Mouse (Mus musculus): ENCODE results near the gene Srsf10. TPM values are rescaled to one million over a fixed set of nuclear protein-coding genes. Genes with fewer than 3 reads are reported as not detected.

The Srsf10 gene
- polyA plus RNA-seq, 1 experiment from 2014 or later = 233 TPM

DNA sequence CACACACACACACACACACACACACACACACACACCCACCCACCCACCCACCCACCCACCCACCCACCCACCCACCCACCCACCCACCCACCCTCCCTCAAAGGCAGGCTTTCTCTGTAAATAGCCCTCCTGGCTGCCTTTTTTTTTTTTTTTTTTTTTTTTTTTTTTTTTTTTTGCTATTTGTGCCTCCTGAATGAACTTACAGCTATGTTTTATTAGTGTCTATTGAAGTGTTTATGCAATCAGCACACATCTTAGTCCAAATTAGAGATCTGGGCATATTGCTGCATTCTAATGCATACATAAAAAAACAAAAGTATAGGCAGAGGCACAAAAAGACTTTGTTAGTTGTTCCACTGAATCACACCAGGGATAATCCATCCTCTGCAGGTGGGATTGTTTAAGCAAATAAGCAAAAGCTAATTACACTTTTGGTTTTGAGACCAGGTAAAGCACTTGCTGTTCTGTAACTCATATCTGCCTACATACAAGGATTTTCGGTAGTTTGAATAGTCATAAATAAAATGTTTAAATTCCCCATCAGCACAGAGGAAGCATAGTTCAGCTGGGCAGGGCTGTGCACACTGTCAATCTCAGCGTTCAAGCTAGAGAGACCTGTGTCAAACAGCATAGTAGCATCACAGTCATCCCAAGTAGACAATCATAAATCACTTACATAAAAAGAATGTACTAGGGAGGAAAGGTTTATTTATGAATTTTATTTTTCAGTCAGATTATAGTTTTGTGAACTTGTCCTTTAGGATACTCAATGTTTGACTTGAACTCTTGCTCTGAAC is 14.9 kb downstream of the Srsf10 start:
- DNase-seq (ENCODE audit: low spot score) = no peak
- peak overlapping the region; percentile 28; the same call in 1 of the 2 replicates for H3K4me2 ChIP-seq
- no peak overlapping the region for H3K27ac ChIP-seq (ENCODE audit: low read depth, low read length)
- no peak overlapping the region for H3K9ac ChIP-seq (ENCODE audit: low read depth, low read length)
- peaks cover 13% of the 10 kb centered on the region for H3K36me3 ChIP-seq (ENCODE audit: control insufficient read depth, insufficient read depth, low read length)
- no peak for ATAC-seq (replicated peaks; ENCODE audit: low FRiP score)
- H3K4me1 ChIP-seq (replicated peaks; ENCODE audit: control insufficient read depth, insufficient read depth, low read length) = peaks cover 32% of the 10 kb centered on the region
- H3K4me3 ChIP-seq (ENCODE audit: low read depth, low read length) = no peak overlapping the region
- no peaks in the 10 kb centered on the region for H3K9me3 ChIP-seq (ENCODE audit: control insufficient read depth, low read length)
- 49% methylated on average over 2 of the region's 2 CpGs for WGBS
- no peaks in the 10 kb centered on the region for H3K27me3 ChIP-seq (replicated peaks; ENCODE audit: control insufficient read depth, insufficient read depth, low read length)

DNA sequence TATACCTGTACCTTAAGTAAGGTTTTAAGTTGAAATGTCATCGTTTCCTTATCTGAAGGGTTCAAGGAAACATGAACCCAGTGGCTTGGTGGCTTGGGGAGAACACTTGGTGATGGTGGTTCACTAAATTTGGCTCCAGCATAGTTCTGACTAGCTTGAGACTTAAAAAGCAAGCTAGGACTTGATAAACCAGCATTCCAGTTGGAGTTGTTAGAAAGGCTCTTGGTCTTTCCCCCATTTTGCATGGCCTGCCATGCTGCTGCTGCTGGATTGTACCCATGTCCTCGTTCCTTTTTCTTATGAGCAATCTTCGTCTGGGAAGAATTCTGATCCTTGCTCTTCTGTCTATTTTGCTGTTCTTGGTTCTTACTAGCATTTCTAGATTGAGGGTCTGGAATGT is 16.5 kb downstream of the Srsf10 start:
- Histone ChIP-seq H3K36me3 (ENCODE audit: control insufficient read depth, insufficient read depth, low read length) (peaks cover 11% of the 10 kb centered on the region), H3K9me3 (ENCODE audit: control insufficient read depth, low read length) (no peaks in the 10 kb centered on the region), H3K27me3 (replicated peaks; ENCODE audit: control insufficient read depth, insufficient read depth, low read length) (no peaks in the 10 kb centered on the region), H3K27ac (ENCODE audit: low read depth, low read length) (peak overlapping the region; percentile 95; the same call in 1 of the 2 replicates), H3K4me1 (replicated peaks; ENCODE audit: control insufficient read depth, insufficient read depth, low read length) (peaks cover 47% of the 10 kb centered on the region), H3K4me2 (peak overlapping the region; percentile 89), H3K9ac (ENCODE audit: low read depth, low read length) (peak overlapping the region; percentile 87), H3K4me3 (ENCODE audit: low read depth, low read length) (peak overlapping the region; percentile 83)
- DNase-seq (ENCODE audit: low spot score) (no peak), ATAC-seq (replicated peaks; ENCODE audit: low FRiP score) (no peak)
- WGBS = 43% methylated on average over 3 of the region's 3 CpGs

DNA sequence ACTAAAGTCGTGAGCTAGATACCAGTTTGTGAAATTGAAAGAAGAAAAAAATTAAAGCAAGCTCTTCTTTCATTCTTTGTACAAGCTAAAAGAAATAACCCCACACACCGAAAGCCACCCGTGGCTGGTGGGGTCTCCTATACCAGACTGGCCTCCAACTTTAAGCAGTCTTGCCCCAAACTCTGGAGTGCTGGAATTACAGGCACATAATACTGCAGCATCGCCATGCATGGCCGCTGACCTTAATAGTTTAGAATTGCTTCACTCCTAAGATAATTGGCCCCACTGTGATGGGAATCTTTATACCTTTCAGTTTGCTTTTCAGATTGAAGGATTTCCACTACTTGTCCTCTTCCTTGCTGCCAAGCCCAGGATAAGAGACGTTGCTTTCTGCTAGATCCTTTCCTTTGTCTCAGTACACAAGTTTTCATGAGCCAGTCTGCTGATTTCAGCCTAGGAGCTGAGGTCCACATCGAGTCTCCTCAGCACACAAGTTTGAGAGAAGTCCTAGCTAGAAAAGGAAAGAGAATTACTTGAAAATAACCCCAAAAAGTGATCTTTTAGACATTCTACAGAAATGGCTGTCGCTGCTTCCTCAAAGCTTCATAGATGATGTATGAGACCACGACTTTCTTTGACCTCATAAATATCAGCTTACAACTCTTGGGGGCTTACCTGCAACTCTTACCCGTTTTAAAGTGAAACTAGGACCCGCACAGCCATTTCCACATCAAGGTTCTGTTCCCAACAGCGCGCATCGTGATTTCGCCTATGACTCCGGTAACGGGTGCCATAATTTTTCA is 17.2 kb downstream of the Srsf10 start:
- Histone ChIP-seq H3K4me1 (replicated peaks; ENCODE audit: control insufficient read depth, insufficient read depth, low read length) (peaks cover 49% of the 10 kb centered on the region), H3K4me2 (peak overlapping the region; percentile 89), H3K9me3 (ENCODE audit: control insufficient read depth, low read length) (no peaks in the 10 kb centered on the region), H3K9ac (ENCODE audit: low read depth, low read length) (peak overlapping the region; percentile 87), H3K36me3 (ENCODE audit: control insufficient read depth, insufficient read depth, low read length) (peaks cover 11% of the 10 kb centered on the region), H3K27ac (ENCODE audit: low read depth, low read length) (peak overlapping the region; percentile 95), H3K27me3 (replicated peaks; ENCODE audit: control insufficient read depth, insufficient read depth, low read length) (no peaks in the 10 kb centered on the region), H3K4me3 (ENCODE audit: low read depth, low read length) (peak overlapping the region; percentile 83)
- 13% methylated on average over 17 of the region's 17 CpGs for WGBS
- ATAC-seq (replicated peaks; ENCODE audit: low FRiP score) (no peak), DNase-seq (ENCODE audit: low spot score) (no peak)

DNA sequence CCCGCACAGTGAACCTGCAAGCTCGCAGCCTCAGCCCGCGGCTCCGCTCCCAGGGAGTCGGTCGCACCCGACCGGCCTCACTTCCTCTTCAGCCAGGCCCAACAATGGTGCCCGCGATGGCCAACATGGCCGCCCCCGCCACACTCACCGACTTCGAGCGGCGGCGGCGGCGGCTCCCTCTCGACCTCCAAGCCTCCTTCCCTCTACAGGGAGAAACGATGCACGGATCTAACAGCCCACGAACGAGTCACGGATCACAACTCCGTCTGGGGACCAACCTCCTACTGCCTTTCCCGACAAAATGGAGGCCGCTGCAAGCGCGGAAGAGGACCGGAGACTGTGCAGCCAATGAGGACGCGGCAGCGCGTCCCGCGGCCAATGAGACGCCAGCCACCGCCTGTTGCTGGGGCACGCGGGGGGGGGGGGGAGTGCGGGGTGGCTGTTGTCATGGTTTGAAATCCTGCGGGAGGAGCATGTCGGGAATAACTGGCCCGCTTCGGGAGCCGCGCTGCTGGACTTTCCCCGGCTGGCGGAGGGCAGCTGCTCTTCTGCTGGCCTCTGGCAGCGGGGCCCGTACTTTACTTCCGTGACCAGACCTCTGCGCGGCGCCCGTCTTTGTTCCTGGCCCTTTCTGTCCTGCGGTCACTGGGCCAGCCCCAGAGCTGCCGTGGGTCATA is 18.1 kb downstream of the Srsf10 start, which contains the start of gene Pnrc2:
Gene Pnrc2, minus strand, starts transcription at position 325 of the 677 bp plus-strand sequence.
- WGBS = under 1% methylated on average over 56 of the region's 60 CpGs
- Histone ChIP-seq H3K4me3 (ENCODE audit: low read depth, low read length) (peak within 1 kb of the TSS; percentile 83), H3K4me1 (replicated peaks; ENCODE audit: control insufficient read depth, insufficient read depth, low read length) (peaks cover 49% of the 10 kb centered on the region), H3K4me2 (peak within 1 kb of the TSS; percentile 89), H3K9ac (ENCODE audit: low read depth, low read length) (peak within 1 kb of the TSS; percentile 87), H3K27ac (ENCODE audit: low read depth, low read length) (peak within 1 kb of the TSS; percentile 95), H3K27me3 (replicated peaks; ENCODE audit: control insufficient read depth, insufficient read depth, low read length) (no peaks in the 10 kb centered on the region), H3K36me3 (ENCODE audit: control insufficient read depth, insufficient read depth, low read length) (peaks cover 11% of the 10 kb centered on the region), H3K9me3 (ENCODE audit: control insufficient read depth, low read length) (no peaks in the 10 kb centered on the region)
- ATAC-seq (replicated peaks; ENCODE audit: low FRiP score) (peak; percentile 90), DNase-seq (ENCODE audit: low spot score) (peak; percentile 93)

DNA sequence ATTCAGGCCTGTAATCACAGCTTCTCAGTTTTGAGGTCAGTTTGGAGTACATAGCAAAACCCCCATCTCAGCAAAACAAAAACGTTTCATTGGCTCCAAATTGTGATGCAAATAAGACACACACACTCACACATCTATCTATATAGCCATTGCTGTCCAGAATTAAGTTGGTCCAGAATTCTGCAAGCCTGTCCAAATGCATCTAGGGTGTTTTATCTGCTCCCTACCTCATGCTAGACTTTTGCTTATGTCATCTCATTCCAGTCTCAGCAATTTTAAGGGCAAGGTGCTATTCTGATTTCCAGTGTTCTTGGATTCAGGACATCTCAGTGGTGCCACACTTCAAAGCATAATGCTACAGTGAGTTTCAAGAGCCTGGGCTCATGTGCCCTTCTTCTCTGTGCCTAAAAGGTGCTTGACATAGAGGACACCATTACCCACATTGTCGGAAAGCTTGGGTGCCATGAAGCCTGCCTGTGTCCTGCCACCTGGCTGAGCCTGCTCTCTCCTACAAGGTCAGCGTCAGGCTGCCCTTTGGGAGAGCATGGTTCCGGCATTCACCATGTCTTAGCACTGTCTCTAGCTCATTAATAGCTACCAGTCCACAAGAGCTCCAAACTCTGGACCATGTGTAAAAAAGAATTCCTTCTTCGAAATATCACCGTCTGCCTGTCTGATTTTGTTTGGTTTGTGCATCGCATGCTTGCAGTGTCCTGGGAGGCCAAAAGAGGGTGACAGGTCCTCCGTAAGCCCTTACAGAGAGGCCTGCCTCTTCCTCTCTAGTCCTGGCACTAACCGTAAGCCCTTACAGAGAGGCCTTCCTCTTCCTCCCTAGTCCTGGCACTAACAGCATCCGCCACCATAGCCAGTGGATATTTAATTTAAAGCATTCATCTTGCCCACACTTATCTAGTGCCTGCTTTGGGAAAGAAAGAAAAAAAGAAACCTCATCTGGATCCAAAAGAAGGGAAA is 19.3 kb downstream of the Srsf10 start:
- peak overlapping the region; percentile 95; the same call in 1 of the 2 replicates for H3K27ac ChIP-seq (ENCODE audit: low read depth, low read length)
- DNase-seq (ENCODE audit: low spot score) (no peak), ATAC-seq (replicated peaks; ENCODE audit: low FRiP score) (no peak)
- H3K4me3 ChIP-seq (ENCODE audit: low read depth, low read length) = 0 out of 2 replicates have a peak overlapping the region, but pooled peaks have one; percentile 83
- H3K36me3 ChIP-seq (ENCODE audit: control insufficient read depth, insufficient read depth, low read length) = peaks cover 9% of the 10 kb centered on the region
- H3K4me2 ChIP-seq = peak overlapping the region; percentile 89
- no peaks in the 10 kb centered on the region for H3K9me3 ChIP-seq (ENCODE audit: control insufficient read depth, low read length)
- peak overlapping the region; percentile 87 for H3K9ac ChIP-seq (ENCODE audit: low read depth, low read length)
- H3K27me3 ChIP-seq (replicated peaks; ENCODE audit: control insufficient read depth, insufficient read depth, low read length) = no peaks in the 10 kb centered on the region
- peaks cover 44% of the 10 kb centered on the region for H3K4me1 ChIP-seq (replicated peaks; ENCODE audit: control insufficient read depth, insufficient read depth, low read length)
- 76% methylated on average over 10 of the region's 10 CpGs for WGBS

DNA sequence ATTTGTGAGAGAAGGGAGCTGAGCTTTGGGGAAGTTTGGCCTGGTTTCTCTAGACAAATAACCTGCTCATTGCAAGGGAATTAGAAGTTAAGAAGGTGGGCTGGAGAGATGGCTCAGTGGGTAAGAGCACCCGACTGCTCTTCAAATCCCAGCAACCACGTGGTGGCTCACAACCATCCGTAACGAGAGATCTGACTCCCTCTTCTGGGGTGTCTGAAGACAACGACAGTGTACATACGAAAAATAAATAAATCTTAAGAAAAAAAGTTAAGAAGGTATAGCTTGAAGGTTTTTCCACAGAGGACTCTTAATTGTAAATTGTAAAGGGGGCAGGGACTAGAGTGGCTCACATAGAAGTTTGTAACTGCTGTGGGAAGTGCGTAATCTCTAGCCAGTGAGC is 20.0 kb downstream of the Srsf10 start:
- peak overlapping the region; percentile 41; the same call in 1 of the 2 replicates for H3K4me3 ChIP-seq (ENCODE audit: low read depth, low read length)

DNA sequence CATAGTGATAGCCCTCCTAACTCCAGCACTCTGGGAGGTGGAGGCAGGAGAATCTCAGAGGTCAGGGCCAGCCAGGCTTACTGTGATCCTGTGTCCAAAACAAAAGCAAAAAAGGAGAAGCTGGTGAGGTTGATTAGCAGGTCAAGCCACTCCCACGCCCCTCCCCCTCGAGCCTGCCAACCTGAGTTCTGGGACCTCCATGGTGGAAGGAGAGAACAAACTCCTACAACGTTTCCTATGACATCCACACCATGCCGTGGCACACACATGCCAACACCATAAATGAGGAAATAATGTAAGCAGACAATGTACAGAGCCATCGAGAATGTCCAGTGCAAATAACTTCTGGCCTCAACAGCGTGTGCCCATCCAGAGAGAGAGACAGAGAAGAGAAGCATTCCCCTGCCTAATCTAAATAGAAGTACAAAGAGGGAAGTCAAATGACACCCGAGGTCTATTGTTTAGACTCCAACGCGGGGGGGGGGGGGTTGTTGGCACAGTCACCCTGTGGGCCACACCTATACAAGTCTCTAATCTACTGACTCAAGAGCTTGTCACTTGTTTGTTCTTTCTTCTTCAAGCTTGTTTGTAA is 20.5 kb downstream of the Srsf10 start:
- Histone ChIP-seq H3K4me2 (peak overlapping the region; percentile 77), H3K27me3 (replicated peaks; ENCODE audit: control insufficient read depth, insufficient read depth, low read length) (no peaks in the 10 kb centered on the region), H3K4me1 (replicated peaks; ENCODE audit: control insufficient read depth, insufficient read depth, low read length) (peaks cover 44% of the 10 kb centered on the region), H3K36me3 (ENCODE audit: control insufficient read depth, insufficient read depth, low read length) (peaks cover 9% of the 10 kb centered on the region), H3K27ac (ENCODE audit: low read depth, low read length) (peak overlapping the region; percentile 87), H3K4me3 (ENCODE audit: low read depth, low read length) (peak overlapping the region; percentile 41), H3K9ac (ENCODE audit: low read depth, low read length) (peak overlapping the region; percentile 64), H3K9me3 (ENCODE audit: control insufficient read depth, low read length) (no peaks in the 10 kb centered on the region)
- DNase-seq (ENCODE audit: low spot score) (peak; percentile 74), ATAC-seq (replicated peaks; ENCODE audit: low FRiP score) (peak; percentile 35)
- 4% methylated on average over 9 of the region's 9 CpGs for WGBS

More for the DNA sequence above, 20.0 kb downstream of the Srsf10 start:
- Histone ChIP-seq H3K27ac (ENCODE audit: low read depth, low read length) (peak overlapping the region; percentile 87), H3K4me1 (replicated peaks; ENCODE audit: control insufficient read depth, insufficient read depth, low read length) (peaks cover 44% of the 10 kb centered on the region), H3K9ac (ENCODE audit: low read depth, low read length) (peak overlapping the region; percentile 64), H3K9me3 (ENCODE audit: control insufficient read depth, low read length) (no peaks in the 10 kb centered on the region), H3K36me3 (ENCODE audit: control insufficient read depth, insufficient read depth, low read length) (peaks cover 9% of the 10 kb centered on the region), H3K27me3 (replicated peaks; ENCODE audit: control insufficient read depth, insufficient read depth, low read length) (no peaks in the 10 kb centered on the region), H3K4me2 (peak overlapping the region; percentile 77)
- WGBS = 40% methylated on average over 7 of the region's 7 CpGs
- ATAC-seq (replicated peaks; ENCODE audit: low FRiP score) = no peak; the same call in 1 of the 2 replicates
- DNase-seq (ENCODE audit: low spot score) = no peak
